Mouse (Mus musculus): ENCODE measurements around the gene Nyap2. TPM values are rescaled to one million over a fixed set of nuclear protein-coding genes. Genes with fewer than 3 reads are reported as not detected.

Gene Nyap2
- polyA plus RNA-seq, 1 experiment from 2014 or later = 0.04 TPM

GRCm38 (mm10) chr1:81310087-81310626, 233.4 kb downstream of the Nyap2 start:
- Histone ChIP-seq H3K9me3 (no peaks in the 10 kb centered on the region), H3K27me3 (ENCODE audit: insufficient read depth, poor library complexity, severe bottlenecking) (no peaks in the 10 kb centered on the region), H3K4me3 (no peak overlapping the region), H3K36me3 (no peaks in the 10 kb centered on the region), H3K4me1 (no peaks in the 10 kb centered on the region), H3K27ac (no peak overlapping the region)
- WGBS = 3% methylated on average over 1 of the region's 1 CpGs
- no peak for DNase-seq (ENCODE audit: low spot score)

DNA sequence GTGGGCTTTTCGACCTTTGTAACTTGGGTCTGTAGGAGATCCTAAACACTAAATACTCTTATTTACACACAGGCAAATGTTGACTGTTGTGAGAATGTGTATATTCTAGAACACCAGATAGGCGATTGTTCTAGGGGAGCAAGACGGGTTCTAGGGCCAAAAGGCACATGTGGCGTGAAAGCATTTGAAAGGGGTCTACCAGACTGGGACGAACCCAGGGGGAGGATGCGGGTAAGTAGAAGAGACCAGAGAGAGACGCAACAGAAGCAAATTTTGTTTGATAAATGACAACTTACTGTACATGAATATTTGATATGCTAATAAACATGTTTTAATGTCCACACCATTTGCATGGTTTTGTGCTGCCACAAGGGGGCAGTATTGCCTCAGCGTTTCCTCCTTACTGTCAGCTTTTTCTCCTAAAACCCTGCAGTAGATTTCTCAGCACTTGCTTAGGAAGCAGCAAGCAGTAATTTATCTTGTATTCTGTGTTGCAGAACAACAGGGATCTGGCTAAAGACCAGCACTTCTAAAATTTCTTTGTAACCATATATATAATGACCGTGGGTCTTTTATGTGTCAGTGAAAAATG, 239.7 kb downstream of the Nyap2 start:
- no peak overlapping the region for H3K27ac ChIP-seq
- H3K4me1 ChIP-seq = no peaks in the 10 kb centered on the region
- H3K9me3 ChIP-seq = no peaks in the 10 kb centered on the region
- 61% methylated on average over 9 of the region's 9 CpGs for WGBS
- peak; percentile 85 for DNase-seq (ENCODE audit: low spot score)
- H3K36me3 ChIP-seq = no peaks in the 10 kb centered on the region
- H3K27me3 ChIP-seq (ENCODE audit: insufficient read depth, poor library complexity, severe bottlenecking) = no peaks in the 10 kb centered on the region
- H3K4me3 ChIP-seq = no peak overlapping the region

DNA sequence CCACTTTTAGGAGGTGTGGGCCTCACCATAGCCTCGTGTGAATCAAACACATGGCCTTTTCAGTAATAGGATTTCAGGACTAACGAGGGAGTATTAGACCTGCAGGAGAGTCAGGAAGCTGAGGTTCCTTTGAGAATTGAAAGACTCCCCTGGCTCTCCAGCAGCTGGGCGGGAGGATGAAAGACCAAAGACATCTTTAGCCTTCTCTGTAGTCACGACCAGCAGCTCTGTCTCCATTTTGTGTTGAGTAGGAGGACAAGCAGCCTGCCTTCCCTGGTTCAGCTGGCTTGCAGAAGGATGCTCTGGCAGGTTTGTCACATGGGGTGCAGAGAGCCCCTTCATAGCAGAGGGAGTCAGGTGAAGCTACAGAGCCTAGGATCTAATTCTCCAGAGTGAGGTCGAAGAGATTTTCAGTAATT, 240.3 kb downstream of the Nyap2 start:
- no peak for DNase-seq (ENCODE audit: low spot score)
- WGBS = 67% methylated on average over 5 of the region's 5 CpGs

DNA sequence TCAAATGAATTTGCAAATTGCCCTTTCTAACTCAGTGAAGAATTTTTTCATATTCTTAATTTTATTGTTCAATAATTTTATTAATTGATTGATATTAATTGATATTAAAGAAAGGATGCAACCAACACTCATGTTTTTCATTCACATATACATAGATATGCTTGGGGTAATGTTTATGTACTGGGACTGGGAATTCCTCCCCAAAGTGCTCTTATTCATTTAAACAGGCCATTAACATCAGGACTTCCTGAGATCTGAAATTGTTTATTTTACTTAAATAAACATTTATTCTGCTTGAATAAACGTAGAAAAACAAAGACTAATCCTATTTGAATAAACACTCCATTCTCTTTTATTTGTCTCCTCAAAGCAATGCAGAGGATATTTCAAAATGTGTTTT, 311.0 kb downstream of the Nyap2 start:
- H3K4me3 ChIP-seq = no peak overlapping the region
- no peaks in the 10 kb centered on the region for H3K36me3 ChIP-seq
- DNase-seq (ENCODE audit: low spot score) = no peak
- H3K27me3 ChIP-seq (ENCODE audit: insufficient read depth, poor library complexity, severe bottlenecking) = no peaks in the 10 kb centered on the region
- H3K27ac ChIP-seq = no peak overlapping the region
- no peaks in the 10 kb centered on the region for H3K4me1 ChIP-seq
- 47% methylated on average over 1 of the region's 1 CpGs for WGBS
- H3K9me3 ChIP-seq = no peaks in the 10 kb centered on the region

More for the DNA sequence above, 240.3 kb downstream of the Nyap2 start:
- Histone ChIP-seq H3K36me3 (no peaks in the 10 kb centered on the region), H3K4me3 (no peak overlapping the region), H3K27ac (no peak overlapping the region), H3K4me1 (no peaks in the 10 kb centered on the region), H3K27me3 (ENCODE audit: insufficient read depth, poor library complexity, severe bottlenecking) (no peaks in the 10 kb centered on the region), H3K9me3 (no peaks in the 10 kb centered on the region)
